Mouse (Mus musculus) brain, adult 10 weeks (tissue): ENCODE measurements around the gene Gm6583. TPM values are rescaled to one million over a fixed set of nuclear protein-coding genes. Genes with fewer than 3 reads are reported as not detected.

Experiments
- polyA plus RNA-seq: library from polyadenylated mRNA; stranded (reverse); fragments of 350-450 nt; fragmentation: Illumina TruSeq; extraction: RNeasy Lipid Tissue Mini Kit (QIAGEN cat#74804); gene quantifications from one replicate; pipeline ENCODE4 v1.2.3, GENCODE M21; 2015; ENCODE audit warnings: low read depth, low replicate concordance

The Gm6583 gene
- polyA plus RNA-seq: 0.19 TPM

GRCm38 (mm10) chr5:112355910-112356309, at the start of gene Gm6583:
TSS of gene Gm6583 (minus strand) at chr5:112356033.

GRCm38 (mm10) chr5:112394779-112395443, 39.1 kb upstream of the Gm6583 start, which contains the start of gene Asphd2:
TSS of gene Asphd2 (minus strand) at chr5:112394866.

GRCm38 (mm10) chr5:112342463-112343204, 13.2 kb downstream of the Gm6583 start, which contains the start of the genes Srrd and Hps4:
TSS of gene Srrd (minus strand) at chr5:112343040.
TSS of gene Hps4 (plus strand) at chr5:112343083.

DNA sequence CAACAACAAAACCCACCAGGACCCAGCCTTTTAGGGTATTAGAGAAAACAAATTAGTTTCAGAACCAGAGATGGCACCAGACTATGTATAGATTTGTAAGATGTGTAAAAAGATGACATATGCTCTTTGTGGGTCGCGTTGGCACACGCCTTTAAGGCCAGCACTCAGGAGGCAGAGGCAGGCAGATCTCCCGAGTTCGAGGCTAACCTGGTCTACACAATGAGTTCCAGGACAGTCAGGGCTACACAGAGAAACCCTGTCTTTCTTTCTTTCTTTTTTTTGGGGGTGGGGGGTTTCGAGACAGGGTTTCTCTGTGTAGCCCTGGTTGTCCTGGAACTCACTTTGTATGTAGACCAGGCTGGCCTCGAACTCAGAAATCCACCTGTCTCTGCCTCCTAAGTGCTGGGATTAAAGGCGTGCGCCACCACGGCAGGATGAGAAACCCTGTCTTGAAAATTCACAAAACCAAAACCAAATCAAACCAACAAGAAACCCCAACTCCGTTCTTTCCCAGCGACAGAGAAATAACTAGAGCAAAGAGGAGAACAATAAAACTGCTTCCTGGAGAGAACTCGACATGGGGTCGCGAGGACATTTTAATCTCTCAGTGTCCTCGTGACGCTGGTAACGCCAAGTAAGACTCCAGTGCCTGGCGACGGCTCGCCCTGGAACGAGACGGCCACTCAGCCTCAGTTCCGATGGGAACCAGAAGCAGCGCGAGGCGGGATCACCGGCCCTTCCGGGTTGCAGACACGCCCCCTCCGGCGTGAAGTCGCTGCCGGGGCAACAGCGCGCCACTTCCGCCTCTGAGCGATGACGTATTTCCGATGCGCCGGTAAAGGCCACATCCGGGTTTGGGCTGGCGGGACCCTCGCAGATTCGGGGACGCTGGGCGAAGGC, 30.0 kb downstream of the Gm6583 start, which contains the start of gene Tfip11:
Gene Tfip11 (plus strand): TSS at position 813 of the 900 bp plus-strand sequence.

Other genes starting within 250 kb of the Gm6583 start
- gene Cryba4, start 103.5 kb downstream of the Gm6583 start, polyA plus RNA-seq: 2.8 TPM
- gene Crybb1, start 100.2 kb downstream of the Gm6583 start, polyA plus RNA-seq: 10.2 TPM
- 34.6 TPM for gene Tpst2, start 79.3 kb downstream of the Gm6583 start, polyA plus RNA-seq
- gene Tfip11, start 29.7 kb downstream of the Gm6583 start, polyA plus RNA-seq: 29.9 TPM
- gene Srrd, start 13.0 kb downstream of the Gm6583 start, polyA plus RNA-seq: 37.9 TPM
- 22.1 TPM for gene Hps4, start 12.9 kb downstream of the Gm6583 start, polyA plus RNA-seq
- gene Asphd2, start 38.8 kb upstream of the Gm6583 start, polyA plus RNA-seq: 105 TPM
- gene Gm6588, start 93.4 kb upstream of the Gm6583 start, polyA plus RNA-seq: not detected
- 80.8 TPM for gene Sez6l, start 221.2 kb upstream of the Gm6583 start, polyA plus RNA-seq